Mouse (Mus musculus): ENCODE results near the gene Faap100. TPM values are rescaled to one million over a fixed set of nuclear protein-coding genes. Genes with fewer than 3 reads are reported as not detected.
A peak's percentile ranks its signal among the peaks of the same experiment; 100 is the strongest.
"Not testable (repeated sequence)": the region's sequence is repeated elsewhere in the genome, so short reads cannot be mapped to it uniquely, and the experiment has no call there.

Gene Faap100
- total RNA-seq, 1 experiment from 2014 or later, result 18.7 TPM

DNA sequence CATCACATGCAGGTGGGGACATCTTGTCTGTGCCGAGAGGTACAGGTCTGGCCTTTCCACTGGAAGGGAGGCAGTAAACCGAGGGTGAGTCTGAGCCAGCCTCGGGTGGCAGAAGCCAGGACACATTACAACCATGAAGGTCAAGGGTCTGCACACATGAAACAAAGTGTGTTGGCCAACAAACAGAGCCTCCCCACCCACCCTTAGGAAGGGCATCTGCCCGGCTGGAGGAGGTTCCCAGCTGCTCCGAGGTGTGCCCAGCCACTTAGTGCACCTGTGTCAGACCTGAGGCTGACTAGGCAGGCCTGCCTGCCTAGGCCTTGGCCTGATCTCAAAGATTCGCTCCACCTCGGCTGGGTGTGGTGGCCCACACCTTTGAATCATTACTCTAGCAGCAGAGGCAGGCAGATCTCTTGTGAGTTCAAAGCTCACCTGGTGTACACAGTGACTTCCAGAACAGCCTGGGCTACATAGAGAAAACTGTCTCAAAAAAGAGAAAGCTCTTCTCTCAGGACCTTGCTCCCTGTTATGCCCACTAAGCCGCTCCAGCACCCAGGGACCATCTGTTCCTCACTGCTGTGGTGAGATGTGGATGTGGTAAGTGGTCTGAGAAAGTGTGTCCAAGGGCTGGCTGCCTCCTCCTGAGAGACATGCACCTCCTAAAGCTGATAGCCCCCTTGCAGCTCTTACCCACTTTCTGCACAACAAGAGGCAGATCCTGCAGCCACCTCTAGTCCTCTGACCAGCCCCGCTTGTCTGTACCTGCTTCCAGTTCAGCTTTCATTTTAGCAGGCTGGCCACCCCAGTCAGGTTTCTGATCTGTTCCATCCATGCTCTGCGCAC is 27.1 kb downstream of the Faap100 start:
- DNase-seq, result no peak

DNA sequence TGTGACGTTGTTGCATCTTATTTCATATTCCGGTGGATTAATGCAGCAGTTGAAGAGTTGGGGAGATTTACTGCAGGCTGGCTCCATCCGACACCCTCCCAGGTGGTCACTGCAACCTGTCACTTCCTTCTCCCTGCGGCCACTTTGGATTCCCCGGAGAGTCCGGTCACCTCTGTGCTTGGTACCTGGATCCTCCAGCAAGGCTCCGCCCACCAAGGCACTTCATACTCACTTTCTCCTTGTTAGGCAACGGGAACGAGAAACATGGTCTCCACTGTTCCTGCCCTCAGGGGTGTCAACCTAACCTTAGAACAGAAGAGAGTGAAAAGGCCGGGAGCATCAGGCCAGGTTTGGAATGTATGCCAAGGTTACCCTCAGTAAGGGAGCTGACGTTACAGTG is 27.9 kb downstream of the Faap100 start:
- no peak for DNase-seq

DNA sequence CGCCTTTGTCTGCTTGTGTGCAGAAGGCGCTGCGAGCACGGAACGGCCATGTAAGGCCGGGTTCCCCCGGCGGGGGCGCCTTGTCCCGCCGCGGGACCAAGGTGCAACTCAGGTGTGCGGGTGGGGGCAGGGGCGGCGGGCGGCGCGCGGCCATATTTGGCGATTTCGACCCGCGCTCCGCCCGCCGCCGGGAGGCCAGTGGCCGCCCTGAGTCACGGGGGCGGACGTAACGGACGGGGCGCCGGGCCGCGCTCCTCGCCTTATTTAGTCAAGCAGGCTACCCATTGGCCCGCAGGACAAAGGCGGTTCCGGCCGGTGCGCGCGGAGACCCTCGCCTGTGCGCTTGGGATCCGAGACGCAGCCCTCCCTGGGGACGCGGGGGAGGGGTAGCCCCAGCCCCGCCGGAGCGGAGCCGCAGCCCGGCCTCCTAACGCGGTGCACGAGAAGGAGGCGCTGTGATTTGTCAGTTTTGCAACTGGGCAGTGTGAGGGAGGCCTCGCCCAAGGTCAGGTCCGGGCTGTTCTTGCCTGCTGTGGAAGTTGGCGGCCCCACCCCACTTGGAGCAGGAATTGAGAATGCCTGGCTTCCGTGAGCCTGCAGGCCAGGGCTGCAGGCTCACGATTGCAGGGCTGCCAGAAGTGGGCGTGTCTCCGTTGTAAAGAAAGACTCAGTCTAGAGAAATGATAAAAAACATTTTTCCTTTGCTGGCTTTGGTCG is 28.4 kb downstream of the Faap100 start:
- peak; percentile 93 for DNase-seq

DNA sequence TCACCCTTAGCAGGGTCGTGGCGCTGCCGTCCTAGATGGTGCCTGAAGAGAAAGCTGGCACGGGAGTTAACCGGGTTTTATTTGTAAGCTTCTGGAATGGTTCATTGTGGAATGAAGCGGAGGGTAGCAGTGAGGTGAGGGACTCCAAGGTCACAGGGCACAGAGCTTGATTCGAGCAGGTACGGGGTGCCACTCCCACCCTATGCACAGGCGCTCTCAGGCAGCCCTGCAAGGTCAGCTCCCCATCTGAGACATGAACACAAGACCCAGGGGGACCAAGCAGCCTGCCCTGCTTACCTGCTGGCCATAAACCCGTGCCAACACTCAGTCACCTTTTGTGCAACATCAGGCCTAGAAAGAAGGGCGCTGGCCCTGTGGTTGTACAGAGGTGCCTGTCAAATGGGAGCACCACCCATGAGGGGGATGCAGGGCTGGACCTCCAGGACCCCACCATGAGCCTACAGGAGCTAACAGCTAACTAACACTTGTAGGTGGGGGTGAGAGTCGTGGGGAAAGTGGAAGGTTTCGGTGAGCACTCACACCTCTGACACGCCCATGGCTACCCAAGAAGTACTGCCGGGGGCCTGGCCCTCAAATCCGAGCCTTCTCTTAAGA is 29.1 kb downstream of the Faap100 start:
- peak; percentile 55 for DNase-seq

DNA sequence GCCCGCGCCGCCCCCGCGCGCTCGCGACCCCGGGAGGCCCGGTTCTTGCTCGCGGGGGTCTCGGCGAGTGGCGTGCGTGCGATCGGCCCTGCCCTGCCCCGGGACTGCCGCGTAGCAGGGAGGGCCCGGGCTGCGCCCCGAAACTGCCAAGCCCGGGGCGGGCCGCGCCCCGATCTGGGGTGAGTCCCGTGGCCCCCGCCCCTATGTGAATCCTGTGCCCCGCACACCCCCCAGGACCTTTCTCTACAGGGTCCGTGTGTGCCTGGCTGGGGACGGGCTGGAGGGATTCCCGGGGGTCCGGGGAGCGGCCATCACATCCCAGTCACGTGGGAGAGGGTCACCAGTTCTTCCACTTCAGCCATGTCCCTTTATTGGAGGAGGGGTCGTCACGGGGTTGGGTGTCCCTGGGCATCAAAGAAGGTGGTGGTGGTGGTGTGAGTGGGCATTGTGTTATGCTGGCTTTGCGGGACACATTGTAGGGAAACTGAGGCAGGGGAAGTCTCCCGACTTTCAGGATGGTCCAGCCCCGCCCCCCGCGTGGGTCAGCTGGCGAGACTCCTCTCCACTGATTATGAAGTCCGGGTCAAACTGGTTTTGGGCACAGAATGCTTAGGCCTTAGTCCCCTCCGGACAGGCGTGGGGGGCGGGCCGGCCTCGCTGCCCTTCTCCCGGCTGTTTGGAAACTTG is 29.7 kb downstream of the Faap100 start:
- peak; percentile 67 for DNase-seq

DNA sequence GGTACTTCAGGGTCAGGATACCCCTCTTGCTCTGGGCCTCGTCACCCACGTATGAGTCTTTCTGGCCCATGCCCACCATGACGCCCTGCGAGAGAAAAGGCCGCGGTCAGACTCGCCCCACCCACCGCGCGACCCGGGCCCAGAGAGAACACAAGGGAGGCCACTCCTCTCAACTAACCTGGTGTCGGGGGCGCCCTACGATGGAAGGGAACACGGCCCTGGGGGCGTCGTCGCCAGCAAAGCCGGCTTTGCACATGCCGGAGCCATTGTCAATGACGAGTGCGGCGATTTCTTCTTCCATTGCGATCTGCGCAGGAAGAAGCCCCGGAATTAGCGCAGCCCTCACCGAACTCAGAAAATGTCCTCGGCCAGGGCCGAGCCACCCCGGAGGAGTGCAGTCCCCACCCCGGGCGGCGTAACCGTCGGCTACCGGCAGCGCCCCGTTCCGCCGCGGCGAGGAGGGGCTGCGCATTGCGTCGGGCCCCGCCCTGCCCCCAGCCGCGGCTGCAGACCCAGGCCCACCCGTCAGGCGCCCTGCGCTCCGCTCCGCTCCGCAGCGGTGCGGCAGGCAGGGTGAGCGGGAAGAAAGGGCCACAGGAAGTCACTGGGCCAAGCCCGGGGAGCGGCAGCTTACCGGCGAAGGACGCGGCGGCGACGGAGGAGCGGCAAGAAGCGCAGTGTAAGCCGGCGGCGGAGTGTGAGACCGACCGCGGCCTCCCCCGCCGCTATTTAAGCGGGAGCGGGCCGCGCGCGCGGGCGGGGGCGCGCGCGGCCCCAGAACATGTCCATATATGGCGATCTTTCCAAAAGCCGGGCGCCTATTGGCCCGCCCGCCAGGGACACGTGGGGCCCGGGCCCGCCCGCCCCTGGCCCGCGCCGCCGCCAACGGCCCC is 30.5 kb downstream of the Faap100 start, which contains the start of gene Actg1:
Actg1 (minus strand) TSS at position 752 of the 893 bp plus-strand sequence.
- DNase-seq, result peak; percentile 93

DNA sequence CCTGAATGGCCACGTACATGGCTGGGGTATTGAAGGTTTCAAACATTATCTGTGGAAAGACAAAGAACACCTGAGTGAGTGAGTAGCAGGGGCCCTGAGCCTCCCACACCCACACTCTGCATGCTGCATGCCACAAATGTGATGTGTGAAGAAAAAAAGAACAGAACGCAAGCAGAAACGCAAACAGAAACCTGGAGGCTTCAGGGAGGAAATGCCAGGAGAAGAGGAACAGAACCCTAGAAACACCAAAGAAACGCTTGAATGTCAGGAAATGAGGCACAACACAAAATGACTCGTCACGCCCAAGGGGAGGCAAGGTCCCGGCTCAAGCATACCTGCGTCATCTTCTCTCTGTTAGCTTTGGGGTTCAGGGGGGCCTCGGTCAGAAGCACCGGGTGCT is 31.3 kb downstream of the Faap100 start:
- DNase-seq, result no peak

DNA sequence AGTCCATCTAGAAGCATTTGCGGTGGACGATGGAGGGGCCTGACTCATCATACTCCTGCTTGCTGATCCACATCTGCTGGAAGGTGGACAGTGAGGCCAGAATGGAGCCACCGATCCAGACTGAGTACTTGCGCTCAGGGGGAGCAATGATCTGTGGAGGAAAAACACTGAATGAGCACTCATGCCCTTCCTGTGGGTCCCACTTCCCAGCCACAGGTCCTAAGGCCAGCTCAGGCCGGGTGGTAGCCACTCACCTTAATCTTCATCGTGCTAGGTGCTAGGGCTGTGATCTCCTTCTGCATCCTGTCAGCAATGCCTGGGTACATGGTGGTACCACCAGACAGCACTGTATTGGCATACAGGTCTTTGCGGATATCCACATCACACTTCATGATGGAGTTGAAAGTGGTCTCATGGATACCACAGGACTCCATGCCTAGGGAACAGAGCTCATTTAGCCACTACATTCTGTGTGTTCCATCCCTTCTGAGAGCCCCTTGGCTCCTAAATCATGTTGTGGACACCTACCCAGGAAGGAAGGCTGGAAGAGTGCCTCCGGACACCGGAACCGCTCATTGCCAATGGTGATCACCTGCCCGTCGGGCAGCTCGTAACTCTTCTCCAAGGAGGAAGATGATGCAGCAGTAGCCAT is 32.1 kb downstream of the Faap100 start:
- DNase-seq, result not testable (repeated sequence)

DNA sequence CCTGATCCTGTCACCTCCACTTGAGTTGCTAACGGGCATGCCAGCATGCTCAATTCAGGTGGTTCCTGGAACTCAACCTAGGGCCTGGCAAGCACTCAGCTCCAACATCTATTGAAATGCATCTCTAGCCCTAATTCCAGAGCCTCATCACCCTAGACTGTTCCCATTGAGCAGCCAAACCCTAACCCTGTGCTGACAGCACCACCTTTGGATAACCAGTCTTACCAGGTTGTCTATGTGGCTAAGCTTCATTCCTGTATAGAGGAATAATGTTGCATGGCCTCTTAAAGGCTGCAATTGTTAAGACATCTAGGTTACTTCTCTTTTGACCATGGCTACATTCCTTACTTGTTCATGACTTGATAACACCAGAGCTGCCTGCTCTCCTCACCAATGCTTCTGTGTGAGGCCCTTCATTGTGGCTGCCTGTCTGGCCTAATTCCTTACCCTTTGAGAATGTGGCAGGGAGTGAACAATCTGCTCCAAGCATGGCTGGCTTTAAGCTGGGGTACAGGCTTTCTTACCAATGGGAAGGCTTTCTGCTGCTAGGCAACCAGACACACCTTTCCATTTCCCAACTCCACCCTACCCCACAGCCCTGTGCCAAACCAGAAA is 33.4 kb downstream of the Faap100 start:
- DNase-seq, result no peak

DNA sequence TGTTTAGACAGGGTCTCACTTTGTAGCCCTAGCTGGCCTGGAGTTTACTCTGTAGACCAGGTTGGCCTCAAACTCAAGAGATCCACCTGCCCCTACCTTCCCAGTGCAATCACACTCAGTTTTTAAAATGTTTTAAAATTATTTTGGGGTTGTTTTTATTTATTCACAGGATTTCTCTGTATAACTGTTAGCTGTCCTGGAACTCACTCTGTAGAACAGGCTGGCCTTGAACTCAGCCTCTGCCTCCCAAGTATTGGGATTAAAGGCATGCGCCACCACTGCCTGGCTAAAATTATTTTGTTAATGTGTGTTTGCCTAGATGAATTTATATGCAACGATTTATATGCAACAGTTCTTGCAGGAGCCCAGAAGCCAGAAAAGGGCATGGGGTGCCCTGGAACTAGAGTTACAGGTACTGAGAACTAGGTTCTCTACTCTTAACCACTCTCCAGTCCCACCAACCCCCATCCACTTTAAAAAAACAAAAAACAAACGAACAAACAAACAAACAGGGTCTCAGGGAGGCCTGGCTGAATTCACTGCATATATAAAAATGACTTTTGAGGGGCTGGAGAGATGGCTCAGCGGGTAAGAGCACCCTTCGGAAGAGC is 34.1 kb downstream of the Faap100 start:
- DNase-seq, result no peak

DNA sequence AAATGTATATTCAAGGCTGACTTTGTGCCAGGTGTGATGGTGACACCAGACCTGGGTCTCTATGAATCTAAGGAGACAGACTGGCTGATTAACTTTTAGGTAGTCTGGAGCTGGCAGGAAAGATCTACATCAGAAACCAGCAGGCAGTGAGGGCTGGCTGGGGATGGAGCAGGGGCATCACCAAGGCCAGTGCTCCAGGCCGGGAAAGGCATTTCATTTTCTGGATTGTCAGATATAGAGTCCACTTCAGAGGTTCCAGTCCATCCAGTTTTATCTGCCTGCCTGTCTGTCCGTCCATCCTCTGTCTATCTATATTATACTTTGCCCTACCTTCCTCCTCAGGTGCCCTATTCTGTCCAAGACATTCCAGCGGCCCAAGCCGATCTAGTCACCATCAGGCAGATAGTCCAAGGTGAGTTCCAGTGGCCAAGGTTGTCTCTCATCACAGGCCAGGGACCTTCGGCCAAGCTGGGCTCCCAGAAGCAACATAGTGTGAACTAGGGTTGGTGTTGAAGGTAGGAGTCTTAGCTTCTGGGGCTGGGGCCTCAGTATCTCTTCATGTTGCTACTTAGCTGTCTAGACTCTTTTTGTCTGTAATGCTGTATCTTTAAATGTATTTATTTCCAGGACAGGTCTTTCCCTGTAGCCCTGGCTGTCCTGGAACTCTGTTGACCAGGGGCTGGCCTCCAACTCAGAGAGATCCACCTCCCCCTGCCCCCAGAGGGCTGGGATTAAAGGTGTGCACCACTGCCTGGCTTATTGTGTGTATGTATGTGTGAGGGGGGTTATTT is 34.9 kb downstream of the Faap100 start:
- no peak for DNase-seq

DNA sequence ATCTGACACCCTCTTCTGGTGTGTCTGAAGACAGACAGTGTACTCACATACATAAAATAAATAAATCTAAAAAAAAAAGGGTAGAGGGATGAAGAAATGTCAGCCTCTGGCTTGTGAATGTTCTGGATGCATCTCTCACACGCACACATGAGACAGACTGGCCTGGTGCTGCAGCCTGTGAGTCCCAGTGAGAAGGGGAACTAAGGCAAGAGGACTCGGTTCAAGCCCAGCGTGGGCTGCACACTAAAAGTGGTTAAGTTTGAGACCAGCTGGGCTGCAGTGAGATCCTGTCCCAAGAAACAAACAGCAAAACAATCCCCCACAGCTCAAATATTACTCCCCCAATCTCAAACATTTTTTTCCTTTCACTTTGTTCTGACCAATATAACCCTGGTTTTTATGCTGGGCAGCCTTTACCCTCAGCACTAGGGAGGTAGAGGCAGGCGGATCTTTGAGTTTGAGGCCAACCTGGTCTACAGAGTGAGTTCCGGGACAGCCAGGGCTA is 35.9 kb downstream of the Faap100 start:
- no peak for DNase-seq

DNA sequence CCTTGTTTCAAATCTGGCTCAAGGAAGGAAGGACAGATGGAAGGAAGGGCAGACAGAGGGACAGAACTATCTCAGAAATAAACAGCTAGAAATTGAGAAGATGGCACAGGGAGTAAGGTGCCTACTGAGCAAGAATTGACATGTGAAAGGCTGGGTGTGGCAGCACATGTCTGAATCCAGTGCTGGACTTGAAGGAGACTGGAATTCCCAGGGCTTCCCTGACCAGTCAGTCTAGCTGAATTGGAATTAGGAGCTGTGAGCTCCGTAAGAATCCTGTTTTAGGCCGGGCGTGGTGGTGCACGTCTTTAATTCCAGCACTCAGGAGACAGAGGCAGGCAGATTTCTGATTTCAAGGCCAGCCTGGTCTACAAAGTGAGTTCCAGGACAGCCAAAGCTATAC is 36.9 kb downstream of the Faap100 start:
- no peak for DNase-seq

DNA sequence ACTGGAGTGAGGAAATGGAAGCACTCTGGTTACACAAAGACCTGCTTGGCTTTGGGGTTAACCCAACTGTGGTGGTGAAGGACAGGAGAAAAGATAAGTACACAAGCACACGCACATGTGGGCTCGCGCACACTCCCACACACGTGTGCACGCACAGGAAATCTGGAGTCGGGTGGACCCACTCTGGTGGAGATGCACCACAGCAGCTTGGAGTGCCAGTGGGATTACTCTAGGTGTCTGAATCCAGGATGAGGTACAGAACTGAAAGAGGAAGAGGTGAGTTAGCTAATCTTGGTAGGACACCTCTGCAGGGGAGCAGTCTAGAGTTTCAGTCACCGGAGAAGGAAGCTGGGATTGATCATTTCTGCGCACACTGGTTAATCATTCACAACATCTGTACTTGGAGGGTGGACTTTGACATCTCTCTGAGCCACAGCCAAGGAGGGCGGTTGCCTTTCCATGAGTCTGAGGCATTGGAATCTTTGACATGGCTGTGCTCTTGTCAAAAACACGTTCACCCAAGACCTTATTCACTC is 38.5 kb downstream of the Faap100 start:
- no peak for DNase-seq

DNA sequence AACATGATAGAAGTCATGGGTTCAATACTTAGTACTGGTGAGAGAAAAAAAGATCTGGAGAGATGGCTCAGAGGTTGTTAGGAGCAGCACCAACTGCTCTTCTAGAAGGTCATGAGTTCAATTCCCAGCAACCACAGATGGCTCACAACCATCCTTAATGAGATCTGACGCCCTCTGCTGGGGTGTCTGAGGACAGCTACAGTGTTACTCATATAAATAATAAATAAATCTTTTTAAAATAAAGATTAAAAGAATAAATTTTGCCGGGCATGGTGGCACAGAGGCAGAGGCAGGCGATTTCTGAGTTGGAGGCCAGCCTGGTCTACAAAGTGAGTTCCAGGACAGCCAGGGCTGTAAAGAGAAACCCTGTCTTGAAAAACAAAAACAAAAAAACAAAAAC is 39.8 kb downstream of the Faap100 start:
- no peak for DNase-seq

DNA sequence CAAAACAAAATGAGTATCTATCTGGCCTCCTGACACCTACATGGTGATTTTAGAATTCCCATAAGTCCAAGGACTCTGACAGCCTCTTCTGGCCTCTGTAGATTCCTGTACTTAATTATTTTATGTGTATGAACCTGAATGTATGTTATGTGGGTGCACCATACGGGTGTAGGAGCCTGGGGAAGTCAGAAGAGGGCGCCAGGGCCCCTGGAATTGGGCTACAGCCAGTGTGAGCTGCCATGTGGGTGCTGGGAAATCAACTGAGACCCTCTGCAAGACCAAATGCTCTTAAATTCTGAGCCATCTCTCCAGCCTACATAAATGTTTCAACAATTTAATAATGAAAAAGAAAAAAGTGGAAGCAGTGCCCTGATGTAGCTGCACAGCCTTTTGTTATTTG is 41.1 kb downstream of the Faap100 start:
- no peak for DNase-seq

DNA sequence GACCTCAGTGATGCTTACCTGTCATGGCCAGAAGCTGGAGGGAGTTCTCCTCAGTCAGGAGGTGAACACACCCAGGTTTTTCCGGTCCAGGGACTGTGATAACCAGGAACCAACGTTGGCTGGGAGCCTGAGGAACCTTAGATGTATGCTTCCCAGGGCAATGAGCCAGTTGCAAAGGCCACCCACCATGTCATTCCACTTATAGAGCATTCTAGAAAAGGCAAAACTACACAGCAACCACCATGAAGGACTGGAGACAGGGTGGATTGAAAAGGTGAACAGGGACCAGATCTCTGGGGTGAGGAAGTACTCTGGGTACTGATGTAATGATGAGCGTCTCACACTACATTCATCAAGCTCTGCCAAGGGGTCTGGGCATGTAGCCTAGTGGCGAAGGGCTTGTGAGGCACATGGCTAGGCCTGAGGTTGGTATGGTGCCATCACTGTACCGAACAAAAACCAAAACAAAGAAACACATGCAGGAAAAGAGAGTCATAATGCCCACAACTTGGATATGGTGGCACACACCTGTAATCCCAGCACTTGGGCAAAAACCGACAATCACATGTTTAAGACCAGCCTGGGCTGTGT is 43.0 kb downstream of the Faap100 start:
- DNase-seq, result no peak

DNA sequence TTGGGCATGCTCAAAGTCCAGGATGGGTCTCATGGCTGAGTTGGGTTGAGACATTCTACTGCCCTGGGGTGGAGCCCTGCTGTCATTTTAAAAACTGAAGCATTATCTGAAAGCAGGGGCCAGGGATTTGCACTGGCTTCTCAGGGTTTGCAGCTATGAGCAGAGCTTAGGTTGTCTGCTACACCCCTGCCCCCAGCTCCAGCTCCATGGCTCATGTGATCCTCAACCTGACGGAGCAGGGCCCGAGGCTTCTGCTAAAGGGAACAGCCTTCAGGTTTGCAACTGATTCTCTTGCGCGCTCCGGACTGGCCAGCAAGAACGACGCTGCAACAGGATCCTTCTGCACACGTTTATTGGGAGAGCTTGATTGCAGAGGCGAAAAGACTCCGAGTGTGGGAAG is 58.4 kb downstream of the Faap100 start:
- DNase-seq, result no peak
